Mouse (Mus musculus) MEL (cell line): ENCODE results near the gene Bnip1. TPM values are rescaled to one million over a fixed set of nuclear protein-coding genes. Genes with fewer than 3 reads are reported as not detected.

ENCODE experiments used
- DNase-seq: peaks from one replicate; pipeline ENCODE4 v3.0.0; 2011; ENCODE audit warnings: low read depth, low spot score
- H3K27ac ChIP-seq: 2 replicates; pipeline ENCODE4 v1.5.1; 2012; ENCODE audit warnings: low read depth, mild to moderate bottlenecking, control low read depth, low read length, moderate library complexity; ENCODE audit not compliant: control insufficient read depth
- H3K27me3 ChIP-seq, 2 experiments: fragments of 150-350 bp in 1 of 2; sonication (generic) in 1 of 2; 2 replicates each; pipeline ENCODE4 v1.6.1; 2012; ENCODE audit warnings: low read length in 2 of 2, mild to moderate bottlenecking in 2 of 2, improper control_type of control experiment in 1 of 2, moderate library complexity in 1 of 2; ENCODE audit not compliant: insufficient read depth in 2 of 2, control insufficient read depth in 1 of 2
- H3K36me3 ChIP-seq, 2 experiments: 2 replicates each; pipeline ENCODE4 v1.6.1; 2012 to 2014; ENCODE audit warnings: low read length in 2 of 2, improper control_type of control experiment in 1 of 2, inconsistent platforms in 1 of 2, mild to moderate bottlenecking in 1 of 2; ENCODE audit not compliant: insufficient read depth in 2 of 2, control insufficient read depth in 1 of 2
- H3K4me1 ChIP-seq, 2 experiments: fragments of 150-350 bp in 1 of 2; sonication (generic) in 1 of 2; 2 replicates each; pipeline ENCODE4 v1.6.1; 2012; ENCODE audit warnings: low read length in 2 of 2, improper control_type of control experiment in 1 of 2, mild to moderate bottlenecking in 1 of 2; ENCODE audit not compliant: insufficient read depth in 2 of 2, control insufficient read depth in 1 of 2
- H3K4me3 ChIP-seq, 2 experiments: fragments of 150-350 bp in 1 of 2; sonication (generic) in 1 of 2; 2 replicates each; pipeline ENCODE4 v1.5.1; 2012; ENCODE audit warnings: low read depth in 2 of 2, low read length in 2 of 2, mild to moderate bottlenecking in 2 of 2, moderate library complexity in 2 of 2, control low read depth in 1 of 2, improper control_type of control experiment in 1 of 2; ENCODE audit not compliant: control insufficient read depth in 1 of 2, insufficient read depth in 1 of 2
- H3K79me2 ChIP-seq: 2 replicates; pipeline ENCODE4 v1.6.1; 2012; ENCODE audit warnings: mild to moderate bottlenecking, low read length, moderate library complexity; ENCODE audit not compliant: control insufficient read depth, poor library complexity, insufficient read depth
- H3K9ac ChIP-seq: 2 replicates; pipeline ENCODE4 v1.6.1; 2012; ENCODE audit warnings: low read depth, mild to moderate bottlenecking, control low read depth, low read length, moderate library complexity; ENCODE audit not compliant: control insufficient read depth, poor library complexity, severe bottlenecking
- H3K9me3 ChIP-seq: fragments of 150-350 bp; sonication (generic); replicated peaks from 2 replicates; pipeline ENCODE4 v1.6.1; 2012; ENCODE audit warnings: mild to moderate bottlenecking, low read length, improper control_type of control experiment, moderate library complexity; ENCODE audit not compliant: insufficient read depth
- BHLHE40 ChIP-seq: IDR thresholded peaks from 2 replicates; pipeline ENCODE4 v1.6.1; 2012; ENCODE audit warnings: low read depth, mild to moderate bottlenecking, inconsistent platforms, low read length, improper control_type of control experiment, borderline replicate concordance
- CHD1 ChIP-seq: IDR thresholded peaks from 2 replicates; pipeline ENCODE4 v1.6.1; 2012; ENCODE audit warnings: low read depth, mild to moderate bottlenecking, inconsistent platforms, low read length, improper control_type of control experiment
- CHD2 ChIP-seq: IDR thresholded peaks from 2 replicates; pipeline ENCODE4 v1.6.1; 2011; ENCODE audit warnings: low read length, improper control_type of control experiment
- CTCF ChIP-seq, 3 experiments: IDR thresholded peaks in 2 of 3; conservative IDR thresholded peaks in 1 of 3; 2 replicates each; pipeline ENCODE4 v1.5.1; 2011 to 2012; ENCODE audit warnings: low read length in 3 of 3, low read depth in 2 of 3, mild to moderate bottlenecking in 2 of 3, improper control_type of control experiment in 1 of 3, inconsistent platforms in 1 of 3, mixed read lengths in 1 of 3, moderate library complexity in 1 of 3; ENCODE audit not compliant: control insufficient read depth in 1 of 3, insufficient read depth in 1 of 3, poor library complexity in 1 of 3, severe bottlenecking in 1 of 3
- E2F4 ChIP-seq: IDR thresholded peaks from 2 replicates; pipeline ENCODE4 v1.6.1; 2011; ENCODE audit warnings: low read depth, low read length, improper control_type of control experiment, borderline replicate concordance
- ELF1 ChIP-seq: IDR thresholded peaks from 2 replicates; pipeline ENCODE4 v1.6.1; 2014; ENCODE audit warnings: low read depth, mild to moderate bottlenecking, inconsistent platforms, low read length, improper control_type of control experiment, moderate library complexity
- EP300 ChIP-seq, 2 experiments: IDR thresholded peaks; 2 replicates each; pipeline ENCODE4 v1.6.1; 2011; ENCODE audit warnings: improper control_type of control experiment in 2 of 2, low read length in 2 of 2, low read depth in 1 of 2, mild to moderate bottlenecking in 1 of 2
- GABPA ChIP-seq: IDR thresholded peaks from 2 replicates; pipeline ENCODE4 v1.6.1; 2012; ENCODE audit warnings: low read depth, mild to moderate bottlenecking, inconsistent platforms, low read length, improper control_type of control experiment, moderate library complexity
- GATA1 ChIP-seq: IDR thresholded peaks from 2 replicates; pipeline ENCODE4 v1.6.1; 2011; ENCODE audit warnings: low read depth, low read length, improper control_type of control experiment
- JUND ChIP-seq: IDR thresholded peaks from 2 replicates; pipeline ENCODE4 v1.6.1; 2011; ENCODE audit warnings: low read depth, mild to moderate bottlenecking, improper control_type of control experiment, low read length
- KAT2A ChIP-seq: conservative IDR thresholded peaks from 2 replicates; pipeline ENCODE4 v1.6.1; 2012; ENCODE audit warnings: low read depth, low read length, improper control_type of control experiment, inconsistent platforms
- MAX ChIP-seq: IDR thresholded peaks from 2 replicates; pipeline ENCODE4 v1.6.1; 2011; ENCODE audit warnings: low read length, improper control_type of control experiment
- MAZ ChIP-seq: IDR thresholded peaks from 2 replicates; pipeline ENCODE4 v1.6.1; 2012; ENCODE audit warnings: low read depth, mild to moderate bottlenecking, inconsistent platforms, low read length, improper control_type of control experiment
- MYC ChIP-seq: IDR thresholded peaks from 2 replicates; pipeline ENCODE4 v1.6.1; 2011; ENCODE audit warnings: low read depth, mild to moderate bottlenecking, low read length, improper control_type of control experiment, moderate library complexity
- NELFE ChIP-seq: IDR thresholded peaks from 2 replicates; pipeline ENCODE4 v1.6.1; 2011; ENCODE audit warnings: low read depth, low read length, improper control_type of control experiment
- NRF1 ChIP-seq: IDR thresholded peaks from 2 replicates; pipeline ENCODE4 v1.6.1; 2014; ENCODE audit warnings: low read depth, mild to moderate bottlenecking, inconsistent platforms, low read length, improper control_type of control experiment, moderate library complexity; ENCODE audit not compliant: poor library complexity, insufficient read depth, severe bottlenecking
- POLR2AphosphoS2 ChIP-seq: IDR thresholded peaks from 2 replicates; pipeline ENCODE4 v1.6.1; 2011; ENCODE audit warnings: low read length, improper control_type of control experiment
- POLR2AphosphoS5 ChIP-seq: IDR thresholded peaks from 2 replicates; pipeline ENCODE4 v1.6.1; 2012; ENCODE audit warnings: low read depth, borderline replicate concordance, mild to moderate bottlenecking, inconsistent platforms, low read length, moderate library complexity, mixed read lengths
- RAD21 ChIP-seq: IDR thresholded peaks from 2 replicates; pipeline ENCODE4 v1.6.1; 2011; ENCODE audit warnings: mild to moderate bottlenecking, low read depth, low read length, improper control_type of control experiment
- SIN3A ChIP-seq: IDR thresholded peaks from 2 replicates; pipeline ENCODE4 v1.6.1; 2012; ENCODE audit warnings: low read length, improper control_type of control experiment, inconsistent platforms
- SMC3 ChIP-seq: IDR thresholded peaks from 2 replicates; pipeline ENCODE4 v1.6.1; 2011; ENCODE audit warnings: low read depth, low read length, improper control_type of control experiment
- TBP ChIP-seq: IDR thresholded peaks from 2 replicates; pipeline ENCODE4 v1.8.0; 2011; ENCODE audit warnings: low read depth, low read length, improper control_type of control experiment
- USF1 ChIP-seq: IDR thresholded peaks from 2 replicates; pipeline ENCODE4 v1.6.1; 2014; ENCODE audit warnings: low read depth, mild to moderate bottlenecking, inconsistent platforms, low read length, improper control_type of control experiment, moderate library complexity
- ZC3H11A ChIP-seq: IDR thresholded peaks from 2 replicates; pipeline ENCODE4 v1.6.1; 2012; ENCODE audit warnings: low read depth, mild to moderate bottlenecking, inconsistent platforms, low read length, improper control_type of control experiment
- ZNF384 ChIP-seq: IDR thresholded peaks from 2 replicates; pipeline ENCODE4 v1.6.1; 2012; ENCODE audit warnings: low read depth, mild to moderate bottlenecking, inconsistent platforms, low read length, improper control_type of control experiment
- polyA plus RNA-seq, 2 experiments: library from polyadenylated mRNA; stranded (reverse) in 1 of 2; unstranded in 1 of 2; fragments of >175 nt in 1 of 2; fragments of >200 nt in 1 of 2; gene quantifications; 2 replicates each; pipeline versions ENCODE4 v1.2.1 to v1.2.4; 2012; ENCODE audit warnings: low replicate concordance in 2 of 2, low read depth in 1 of 2; ENCODE audit not compliant: insufficient read length in 2 of 2, insufficient read depth in 1 of 2, missing spikeins in 1 of 2
- total RNA-seq: library from RNA; depleted of rRNA; stranded (reverse); fragments of 300-350 nt; gene quantifications from 2 replicates; pipeline ENCODE4 v1.2.3, GENCODE M21; 2012

The Bnip1 gene
- total and polyA plus RNA-seq, 3 experiments = 44.1 to 44.2 TPM; not detected in 1

DNA sequence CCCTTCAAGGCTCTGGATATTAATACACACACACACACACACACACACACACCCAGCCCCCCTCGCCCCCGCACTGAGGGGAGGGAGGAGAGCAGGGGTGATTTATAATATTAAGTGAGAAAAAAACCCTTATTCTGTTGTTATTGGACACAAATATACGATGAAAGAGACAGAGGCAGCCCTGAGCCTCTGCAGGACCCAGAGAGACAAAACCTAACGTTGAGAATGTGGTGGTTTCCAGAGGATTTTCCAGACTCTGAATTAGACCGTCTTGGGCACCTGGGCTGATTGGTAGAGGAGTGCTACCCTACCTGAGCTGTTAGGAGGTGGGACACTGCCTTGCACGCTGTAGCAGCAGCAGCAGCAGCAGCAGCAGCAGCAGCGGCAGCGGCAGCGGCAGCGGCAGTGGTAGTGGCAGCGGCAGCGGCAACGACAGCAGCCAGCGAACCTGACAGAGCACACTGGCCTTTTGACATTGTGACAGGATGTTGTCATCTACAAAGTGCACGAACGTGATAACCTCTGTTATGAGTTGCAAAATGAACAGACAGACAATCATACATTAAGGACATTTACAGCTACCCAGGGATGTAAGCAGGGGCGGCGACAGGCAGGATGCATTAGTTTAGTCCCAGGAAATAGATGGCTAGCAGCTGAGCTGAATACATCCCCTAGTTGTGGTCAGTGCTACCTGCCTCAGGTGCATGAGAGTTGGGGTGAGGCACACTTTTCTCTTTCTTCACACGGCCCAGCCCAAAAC is 56.1 kb downstream of the Bnip1 start:
- no peaks in the 10 kb centered on the region for H3K4me1 ChIP-seq
- TF ChIP-seq MAX = no peak
- TF ChIP-seq GABPA = no peak
- TF ChIP-seq ELF1 = no peak
- no peak for TF ChIP-seq CTCF (IDR thresholded peaks at IDR 0.05 in 2 of 3, conservative IDR thresholded peaks at IDR 0.05 in 1 of 3; ENCODE audit: control insufficient read depth in 1 of 3, insufficient read depth in 1 of 3, low read depth in 2 of 3, low read length in 3 of 3, poor library complexity in 1 of 3, severe bottlenecking in 1 of 3)
- no peak for TF ChIP-seq NRF1
- TF ChIP-seq TBP = no peak
- TF ChIP-seq SIN3A = no peak
- TF ChIP-seq E2F4 = no peak
- no peak for TF ChIP-seq NELFE
- H3K27ac ChIP-seq = no peak overlapping the region
- H3K36me3 ChIP-seq = no peaks in the 10 kb centered on the region
- DNase-seq = no peak
- no peak overlapping the region for H3K4me3 ChIP-seq
- no peaks in the 10 kb centered on the region for H3K9me3 ChIP-seq
- 0 out of 4 replicates have a peak, but pooled peaks cover 0 to 2% of the 10 kb centered on the region in 2 experiments for H3K27me3 ChIP-seq
- no peaks in the 10 kb centered on the region for H3K79me2 ChIP-seq
- H3K9ac ChIP-seq = no peak overlapping the region

DNA sequence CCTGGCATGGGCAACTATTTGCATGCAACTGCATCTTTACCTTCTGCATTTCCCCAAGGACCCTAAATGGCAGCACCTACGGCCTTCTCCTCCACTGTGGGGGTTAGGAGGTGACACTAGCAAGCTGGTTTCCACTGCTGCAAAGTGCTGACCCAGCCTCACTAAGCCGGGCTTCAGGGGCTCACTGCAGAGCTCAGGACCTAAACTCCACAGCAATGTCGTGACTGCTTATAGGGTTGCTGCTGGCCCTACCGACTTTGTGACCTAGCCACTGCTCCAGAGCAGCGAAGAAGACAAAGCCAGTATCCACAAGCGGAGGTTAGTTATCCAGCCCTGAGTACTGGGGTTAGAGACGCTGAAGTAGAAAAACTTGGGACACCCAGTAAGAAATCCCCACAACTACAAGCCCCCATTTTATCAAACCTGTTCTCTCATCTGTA is 56.7 kb downstream of the Bnip1 start:
- Histone ChIP-seq H3K9me3 (no peaks in the 10 kb centered on the region), H3K27me3 (peaks cover 0 to 2% of the 10 kb centered on the region in 2 experiments; a peak in 1 of 4 replicates), H3K4me1 (no peaks in the 10 kb centered on the region), H3K36me3 (no peaks in the 10 kb centered on the region), H3K9ac (no peak overlapping the region), H3K27ac (no peak overlapping the region), H3K79me2 (no peaks in the 10 kb centered on the region), H3K4me3 (no peak overlapping the region)
- no peak for DNase-seq
- TF ChIP-seq NELFE (no peak), MYC (no peak), POLR2AphosphoS2 (no peak), NRF1 (no peak), ZNF384 (no peak), RAD21 (no peak), EP300 (IDR thresholded peaks at IDR 0.05; ENCODE audit: low read depth in 1 of 2, low read length in 2 of 2) (no peak), JUND (no peak), GATA1 (no peak), CHD2 (no peak), CHD1 (no peak), POLR2AphosphoS5 (no peak), CTCF (IDR thresholded peaks at IDR 0.05 in 2 of 3, conservative IDR thresholded peaks at IDR 0.05 in 1 of 3; ENCODE audit: control insufficient read depth in 1 of 3, insufficient read depth in 1 of 3, low read depth in 2 of 3, low read length in 3 of 3, poor library complexity in 1 of 3, severe bottlenecking in 1 of 3) (no peak), USF1 (no peak), MAZ (no peak), ZC3H11A (no peak), BHLHE40 (no peak), KAT2A (no peak), SMC3 (no peak)
